Mouse (Mus musculus) left cerebral cortex, postnatal 36 days (tissue): ENCODE measurements around the gene Crat. TPM values are rescaled to one million over a fixed set of nuclear protein-coding genes. Genes with fewer than 3 reads are reported as not detected.

Experiments used
- DNase-seq, 2 experiments: peaks; one replicate each; pipeline ENCODE4 v3.0.0; 2021 to 2022; ENCODE audit warnings: low spot score in 2 of 2, mixed read lengths in 1 of 2
- intact Hi-C: fragments of 180-260 bp; cut with DNase I; formaldehyde crosslinking; loops from one replicate; pipeline ENCODE4 v1.15.1; 2025
- microRNA-seq: library from miRNA; unstranded; fragments of <30 nt; microRNA quantifications from one replicate; pipeline ENCODE4 v1.2.0, GENCODE M21; 2022
- total RNA-seq, 2 experiments: library from RNA; stranded (reverse); gene quantifications; 2 replicates each; pipeline ENCODE4 v1.2.3; 2021

The Crat gene
- total RNA-seq, 2 experiments from 2014 or later = 46.3 to 54.5 TPM

- intact Hi-C loops = no loop called here
- no peak for DNase-seq
Measured at GRCm38 (mm10) chr2:30356266-30356665, 59.3 kb downstream of the Crat start.

GRCm38 (mm10) chr2:30355861-30356260, 59.8 kb downstream of the Crat start:
- intact Hi-C loops = no loop called here
- DNase-seq = no peak

- intact Hi-C loops = no loop called here
- no peak for DNase-seq
Measured at GRCm38 (mm10) chr2:30351149-30351548, 64.5 kb downstream of the Crat start.

Small RNA genes within 50 kb of the gene (microRNA-seq; reads per million reads assigned to microRNA genes)
- not detected for gene Gm47292

Other genes with a start within 250 kb of the Crat start
- 10 to 100 TPM; 19.3 to 25.0 TPM for gene Endog, start 244.3 kb downstream of the Crat start, total RNA-seq
- gene Spout1, start 237.4 kb downstream of the Crat start, total RNA-seq = 10 to 100 TPM; 36.8 to 37.4 TPM
- gene Kyat1, start 210.0 kb downstream of the Crat start, total RNA-seq = 10 to 100 TPM; 14.2 to 15.4 TPM
- gene Lrrc8a, start 178.1 kb downstream of the Crat start, total RNA-seq = 10 to 100 TPM; 59.6 to 62.3 TPM
- gene Gm28035, start 175.2 kb downstream of the Crat start, total RNA-seq = 10 to 100 TPM in 1 of 2 experiments, 1 to 10 TPM in 1; 7.8 to 13.6 TPM
- 10 to 100 TPM; 13.8 to 26.5 TPM for gene Phyhd1, start 149.6 kb downstream of the Crat start, total RNA-seq
- gene Gm28038, start 134.8 kb downstream of the Crat start, total RNA-seq = not detected
- gene Dolk, start 129.5 kb downstream of the Crat start, total RNA-seq = 10 to 100 TPM; 22.3 to 28.8 TPM
- gene Nup188, start 129.4 kb downstream of the Crat start, total RNA-seq = 10 to 100 TPM; 17.7 to 26.0 TPM
- 100 to 1,000 TPM; 267 to 316 TPM for gene Sh3glb2, start 56.5 kb downstream of the Crat start, total RNA-seq
- 100 to 1,000 TPM; 106 to 124 TPM for gene Miga2, start 51.6 kb downstream of the Crat start, total RNA-seq
- 10 to 100 TPM; 24.4 to 27.0 TPM for gene Dolpp1, start 23.6 kb downstream of the Crat start, total RNA-seq
- gene Ptpa, start 226 bp upstream of the Crat start, total RNA-seq = 100 to 1,000 TPM; 175 to 182 TPM
- gene Ier5l, start 58.4 kb upstream of the Crat start, total RNA-seq = 10 to 100 TPM; 17.9 to 21.3 TPM
- gene Cstad, start 179.2 kb upstream of the Crat start, total RNA-seq = 1 to 10 TPM; 3.9 to 8.0 TPM